Mouse (Mus musculus) bone marrow macrophage, adult 2 months (primary cell): ENCODE measurements at regions not wholly inside any gene's neighbourhood (a gene's known extent, or its start where the extent isn't known, plus 50 kb on each side); places are given as distances from the start of the nearest gene placed in this dataset.

Experiments
- CTCF ChIP-seq: IDR thresholded peaks from 2 replicates; pipeline ENCODE4 v1.5.1; 2012; ENCODE audit warnings: low read depth, mild to moderate bottlenecking, low read length, moderate library complexity
- POLR2A ChIP-seq: IDR thresholded peaks from 2 replicates; pipeline ENCODE4 v1.6.1; 2012; ENCODE audit warnings: mild to moderate bottlenecking, low read depth, low read length, borderline replicate concordance

GRCm38 (mm10) chr2:51036190-51036755 lies 112.6 kb downstream of the Rnd3 start:
- no peak for TF ChIP-seq CTCF
- no peak for TF ChIP-seq POLR2A
